Mouse (Mus musculus) heart, postnatal 25 days (tissue): Measurements from ENCODE around the gene Pdzd2. TPM values are rescaled to one million over a fixed set of nuclear protein-coding genes. Genes with fewer than 3 reads are reported as not detected.

ENCODE experiments used
- DNase-seq: peaks from one replicate; pipeline ENCODE4 v3.0.0; 2022; ENCODE audit warnings: low spot score
- intact Hi-C: fragments of 180-260 bp; cut with DNase I; formaldehyde crosslinking; loops from one replicate; pipeline ENCODE4 v1.15.1; 2025
- total RNA-seq, 2 experiments: library from RNA; stranded (reverse); gene quantifications; 2 replicates each; pipeline ENCODE4 v1.2.3; 2021

The Pdzd2 gene
- total RNA-seq, 2 experiments from 2014 or later = 93.0 to 118 TPM

DNA sequence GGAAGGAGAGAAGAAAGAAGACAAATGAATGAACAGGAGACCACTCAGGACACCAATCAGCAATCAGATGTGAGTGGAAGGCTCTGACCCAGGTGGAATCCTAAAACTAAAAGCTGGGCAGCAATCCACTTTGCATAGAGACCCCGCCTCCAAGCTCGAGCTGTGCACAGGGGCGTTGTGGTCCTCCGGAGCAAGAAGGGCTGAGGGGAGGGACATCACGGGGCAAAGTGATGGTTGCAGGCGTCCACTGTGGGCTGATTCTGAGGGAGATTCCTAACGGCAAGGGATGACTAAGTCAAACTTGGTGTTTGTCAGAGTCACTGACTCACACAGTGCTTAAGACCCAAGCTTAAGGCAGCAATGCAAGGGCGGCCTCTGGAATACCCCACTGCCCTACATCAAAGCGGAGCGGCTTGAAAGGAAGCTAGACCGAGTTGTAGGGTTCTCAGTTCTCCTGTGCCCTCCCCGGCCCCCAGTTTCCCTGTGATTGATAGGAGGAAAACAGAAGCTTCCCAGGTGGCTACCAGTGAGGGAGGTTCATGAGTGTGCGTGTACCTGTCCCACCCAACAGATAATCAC lies 314.6 kb downstream of the Pdzd2 start:
- DNase-seq = no peak
- intact Hi-C loops = no loop called here

DNA sequence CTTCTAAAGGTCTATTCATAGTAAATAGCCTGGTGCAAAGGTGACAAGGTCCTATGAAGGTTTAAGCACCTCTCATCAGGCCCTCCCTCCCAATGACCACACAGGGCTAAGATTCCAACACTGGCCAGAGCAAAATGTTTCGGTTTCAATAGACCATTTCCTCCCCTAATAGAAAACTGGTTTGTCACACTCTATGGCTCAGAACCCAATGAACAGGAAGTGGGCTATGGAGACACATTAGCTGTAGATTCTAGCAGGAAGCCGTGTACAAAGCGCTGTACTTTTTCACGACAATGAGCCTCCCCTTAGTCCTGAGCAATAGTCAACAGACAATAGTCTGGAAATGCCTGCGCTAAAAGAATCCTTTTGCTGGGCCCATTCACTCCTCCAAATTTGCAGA lies 315.5 kb downstream of the Pdzd2 start:
- intact Hi-C loops = no loop called here
- no peak for DNase-seq

DNA sequence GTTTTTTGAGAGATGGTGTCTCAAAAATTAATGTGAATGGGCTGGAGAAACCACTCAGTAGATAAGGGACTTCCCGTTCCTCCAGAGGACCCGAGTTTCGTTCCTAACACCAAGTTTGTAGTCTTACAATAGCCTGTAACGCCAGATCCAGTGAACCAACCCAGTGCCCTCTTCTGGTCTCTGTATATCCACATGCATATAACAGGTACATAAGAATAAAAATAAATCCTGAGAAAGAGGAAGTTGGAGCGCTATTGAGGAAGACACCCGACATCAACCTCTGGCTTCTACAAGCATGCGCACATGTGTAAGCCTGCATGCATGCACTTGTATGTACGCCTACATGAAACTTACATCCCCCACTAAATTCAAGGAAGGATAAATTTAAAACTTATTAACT lies 318.8 kb downstream of the Pdzd2 start:
- intact Hi-C loops = no loop called here
- DNase-seq = no peak

DNA sequence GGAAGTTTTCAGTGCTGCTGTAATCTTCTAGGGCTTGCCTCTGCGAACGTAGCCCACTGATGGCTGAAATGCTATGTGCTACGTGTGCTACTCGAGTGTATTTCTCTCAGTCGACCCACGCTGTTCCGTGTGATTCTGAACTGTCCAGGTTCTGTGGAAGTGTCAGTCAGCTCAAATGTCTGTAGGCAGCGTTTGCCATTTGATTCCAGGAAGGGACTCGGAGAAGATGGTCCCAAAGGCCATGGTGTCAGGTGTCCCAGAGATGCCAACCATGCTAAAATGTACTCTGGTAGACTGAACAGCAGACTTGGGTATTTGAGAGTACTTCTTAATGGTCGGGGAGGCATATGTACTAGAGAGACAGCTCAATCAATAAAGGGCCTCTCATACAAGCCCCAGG lies 319.3 kb downstream of the Pdzd2 start:
- intact Hi-C loops = no loop called here
- no peak for DNase-seq

DNA sequence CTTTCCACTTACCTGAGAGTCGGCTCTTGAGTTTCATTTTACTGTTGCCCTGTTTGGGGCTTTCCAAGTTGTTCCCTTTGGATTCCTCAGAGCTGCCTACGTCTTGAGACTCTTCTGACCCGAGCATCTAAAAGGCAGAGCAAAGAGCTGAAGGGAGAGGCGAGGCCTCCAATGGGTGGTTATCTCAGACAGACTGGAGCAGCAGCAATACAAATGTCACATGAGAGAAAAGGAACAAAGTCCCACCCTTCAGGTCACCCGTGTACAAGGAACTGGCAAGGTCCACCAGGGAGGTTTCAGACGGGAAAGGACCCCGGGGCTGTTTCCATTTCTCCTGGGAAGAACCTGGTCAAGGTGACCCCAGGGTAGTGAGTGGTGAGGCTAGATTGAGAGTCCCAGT lies 320.3 kb downstream of the Pdzd2 start:
- DNase-seq = no peak
- intact Hi-C loops = loop anchor here (5.0 kb wide), 1 partner anchor 73 kb away; no protein-coding TSS in a partner anchor

DNA sequence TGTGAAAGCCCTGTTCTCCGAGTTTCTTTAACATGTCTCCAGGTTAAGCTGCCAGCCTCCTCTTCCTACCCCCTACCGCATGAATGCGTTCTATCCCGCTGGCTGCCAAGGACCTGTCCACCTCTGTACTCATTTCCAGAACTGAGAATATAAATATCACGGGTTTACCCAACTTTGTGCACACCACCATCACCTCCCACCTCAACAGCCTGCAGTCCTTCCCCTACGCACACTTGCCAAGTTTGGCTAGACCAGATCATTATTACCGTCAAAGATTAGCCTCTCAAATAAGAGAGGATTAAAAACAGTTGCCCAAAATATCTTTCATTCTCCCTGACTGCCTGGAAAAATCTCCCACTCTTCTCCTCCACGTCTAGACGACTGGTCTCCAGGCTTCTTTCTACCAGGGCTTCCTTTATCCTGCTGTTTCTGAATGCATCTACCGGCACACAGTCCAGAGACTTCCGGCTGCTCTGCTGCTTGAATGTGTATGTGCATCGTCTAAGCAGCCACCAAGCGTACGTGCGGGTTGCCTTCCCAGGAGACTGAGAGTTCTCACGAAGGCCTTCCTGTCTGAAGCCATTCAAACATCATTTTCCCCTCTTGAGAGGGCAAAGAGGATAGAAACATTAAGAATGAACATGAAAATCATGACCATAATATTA lies 324.1 kb downstream of the Pdzd2 start:
- intact Hi-C loops = loop anchor here (5.0 kb wide), 1 partner anchor 77 kb away; no protein-coding TSS in a partner anchor
- DNase-seq = no peak

DNA sequence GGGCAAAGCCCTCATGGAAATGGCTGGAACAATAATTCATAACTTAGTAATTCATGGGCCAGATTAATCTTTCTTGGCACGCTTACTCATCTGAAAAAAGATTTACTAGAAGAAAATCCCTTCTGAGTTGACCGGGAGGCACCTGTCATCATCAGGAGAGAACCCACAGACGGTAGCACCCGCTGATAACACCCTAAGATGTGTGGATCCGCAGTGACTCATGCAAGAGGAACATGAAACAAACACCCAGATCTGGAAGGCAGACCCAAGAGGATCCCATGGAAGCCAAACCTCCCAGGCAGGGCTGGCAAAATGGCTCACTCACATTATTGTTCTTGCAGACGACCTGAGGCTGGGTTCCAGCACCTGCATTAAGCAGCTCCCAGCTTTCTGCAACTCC lies 325.0 kb downstream of the Pdzd2 start:
- intact Hi-C loops = loop anchor here (5.0 kb wide), 1 partner anchor 78 kb away; no protein-coding TSS in a partner anchor
- DNase-seq = peak; percentile 10

DNA sequence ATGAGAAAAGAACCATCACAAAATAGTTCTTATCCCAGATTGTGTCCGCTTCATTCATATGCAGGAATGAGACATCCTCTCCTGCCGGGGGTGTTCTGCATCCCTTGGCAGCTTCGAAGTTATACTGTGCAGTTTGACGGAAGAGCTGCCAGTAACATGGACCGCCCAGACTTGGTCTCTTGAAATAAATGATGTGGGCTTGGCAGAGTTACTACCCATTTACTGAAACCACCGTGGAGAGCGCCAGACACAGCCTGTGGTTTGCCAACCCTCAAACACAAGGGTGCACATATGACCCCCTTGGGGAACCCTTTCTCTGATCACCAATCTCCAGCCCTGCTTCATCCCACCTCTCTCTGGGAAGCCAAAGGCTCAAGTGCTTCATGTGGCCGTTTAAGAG lies 331.5 kb downstream of the Pdzd2 start:
- intact Hi-C loops = no loop called here
- no peak for DNase-seq

DNA sequence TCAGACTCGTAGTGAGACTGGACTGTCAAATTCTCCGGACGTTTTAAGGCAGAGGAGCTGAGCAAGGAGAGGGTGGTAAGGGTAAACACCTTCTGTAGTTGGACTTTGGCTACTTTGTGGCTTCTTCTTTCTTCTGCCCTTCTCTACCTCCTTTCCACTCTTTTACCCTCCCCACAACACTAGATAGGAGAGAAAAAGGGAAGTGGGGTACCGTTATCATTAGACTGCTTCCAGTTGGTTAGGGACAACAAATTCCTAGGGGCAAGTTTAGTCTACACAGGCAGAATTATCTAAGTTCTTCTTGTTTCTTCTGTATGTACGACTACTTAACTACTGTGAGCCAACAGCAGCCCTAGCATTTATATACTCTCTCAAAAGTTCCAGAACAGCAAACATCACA lies 334.1 kb downstream of the Pdzd2 start:
- no peak for DNase-seq
- intact Hi-C loops = no loop called here

DNA sequence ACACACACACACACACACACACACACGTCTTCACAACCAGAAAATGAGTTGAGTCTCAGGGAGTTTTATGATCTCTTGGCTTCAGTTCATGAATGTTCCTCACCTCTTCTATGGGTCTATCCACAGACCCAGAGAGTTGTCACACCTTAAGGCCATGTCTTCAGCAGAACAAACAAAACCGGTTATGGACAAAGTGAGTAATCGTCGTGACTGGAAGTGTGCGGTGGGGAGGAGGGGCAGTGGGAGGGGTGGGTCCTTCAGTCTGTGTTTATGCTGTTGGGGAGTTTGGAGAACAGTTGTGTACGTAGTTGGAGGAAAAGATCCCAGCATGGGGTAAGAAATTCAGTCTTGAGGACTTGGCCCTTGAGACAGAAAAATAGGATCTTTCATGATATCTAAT lies 342.7 kb downstream of the Pdzd2 start:
- intact Hi-C loops = no loop called here
- DNase-seq = no peak

DNA sequence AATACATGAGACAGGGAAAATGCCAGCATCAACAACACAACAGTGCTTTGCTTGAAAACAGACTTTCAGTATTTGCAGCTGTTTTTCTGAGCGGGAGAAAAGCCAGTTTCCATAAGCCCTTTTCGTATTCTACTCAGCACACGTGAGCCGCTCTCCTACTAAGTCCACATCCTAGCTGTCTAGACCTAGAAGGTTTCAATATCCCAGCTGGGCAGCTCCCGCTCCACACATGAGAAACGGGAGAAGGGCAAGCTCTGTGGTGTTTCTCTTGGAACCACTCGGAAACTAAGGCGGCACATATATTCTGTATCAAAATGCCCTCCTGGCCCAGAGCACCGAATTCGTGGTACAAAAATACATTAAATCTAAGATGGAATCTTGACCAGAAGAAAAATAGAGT lies 345.0 kb downstream of the Pdzd2 start:
- intact Hi-C loops = no loop called here
- no peak for DNase-seq

DNA sequence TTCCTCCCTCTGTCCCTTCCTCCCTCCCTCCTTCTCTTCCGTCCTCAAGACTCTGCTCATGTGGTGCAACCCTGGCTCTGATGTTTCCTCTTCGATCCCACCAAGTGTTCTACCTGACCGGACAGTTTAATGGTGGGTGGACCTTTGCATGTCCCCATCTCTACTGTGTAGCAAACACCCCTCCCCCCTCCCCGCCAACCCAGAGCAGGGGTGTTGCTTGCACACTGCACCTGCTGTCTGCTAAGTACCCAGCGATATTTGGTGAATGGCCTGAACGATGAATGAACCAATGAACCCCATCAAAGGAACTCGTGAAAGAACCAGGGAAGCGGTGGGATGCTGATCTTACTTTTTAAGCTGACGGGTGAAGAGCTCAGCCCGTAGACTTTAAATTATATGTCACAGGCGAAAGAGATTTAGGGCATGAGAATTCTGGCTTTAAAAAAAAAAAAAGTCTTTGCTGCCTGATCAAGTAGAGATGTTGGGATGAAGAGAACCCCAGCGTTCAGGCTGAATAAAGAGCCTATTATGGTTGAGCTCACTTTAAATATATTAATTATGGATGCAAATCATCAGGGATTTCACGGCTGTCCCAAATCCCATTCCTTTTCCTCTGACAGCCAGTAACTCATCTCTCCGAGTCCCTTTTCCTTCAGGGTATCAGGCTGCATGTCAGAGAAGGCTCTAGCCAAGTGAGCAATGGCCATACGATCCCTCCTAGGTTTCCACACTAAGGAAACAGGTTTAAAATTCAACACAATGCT lies 350.8 kb downstream of the Pdzd2 start:
- intact Hi-C loops = no loop called here
- DNase-seq = no peak

DNA sequence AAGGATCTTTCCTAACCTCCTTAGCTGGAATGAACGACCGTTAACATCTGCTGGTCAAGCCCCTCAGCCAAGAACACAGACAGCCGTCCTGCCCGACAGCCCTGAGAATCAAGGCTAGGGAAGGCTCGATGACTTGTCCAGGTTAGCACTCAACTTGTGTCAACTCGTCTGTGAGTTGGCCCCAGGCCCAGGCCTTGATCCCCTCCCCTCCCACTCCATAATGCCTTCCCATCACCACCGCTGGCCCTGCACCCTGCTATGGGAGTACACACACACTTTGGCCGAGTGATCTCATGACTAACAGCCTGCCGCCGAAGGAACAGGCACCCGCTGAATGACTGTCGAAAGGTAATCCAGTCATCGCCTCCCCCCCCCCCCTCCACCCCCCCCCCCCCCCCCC lies 355.0 kb downstream of the Pdzd2 start:
- DNase-seq = no peak
- intact Hi-C loops = no loop called here

DNA sequence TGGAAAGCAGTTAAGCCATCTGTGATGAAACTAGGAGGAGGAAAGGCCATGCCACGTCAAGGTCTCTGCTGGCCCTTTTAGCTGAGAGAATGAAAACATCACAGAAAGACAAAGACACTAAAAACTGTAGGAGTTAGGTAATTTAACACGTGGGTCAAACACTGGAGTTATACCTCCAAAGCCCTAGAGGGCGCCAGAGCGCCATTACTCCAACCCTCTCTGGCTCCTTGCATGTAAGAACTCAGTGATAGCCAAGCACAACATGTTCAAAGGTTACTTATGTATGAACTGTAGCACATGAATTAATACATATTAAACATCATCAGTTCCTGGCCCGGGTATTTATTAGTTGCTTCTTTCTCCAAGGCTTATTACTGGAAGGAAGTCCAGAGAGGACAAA lies 359.2 kb downstream of the Pdzd2 start:
- DNase-seq = no peak
- intact Hi-C loops = no loop called here

DNA sequence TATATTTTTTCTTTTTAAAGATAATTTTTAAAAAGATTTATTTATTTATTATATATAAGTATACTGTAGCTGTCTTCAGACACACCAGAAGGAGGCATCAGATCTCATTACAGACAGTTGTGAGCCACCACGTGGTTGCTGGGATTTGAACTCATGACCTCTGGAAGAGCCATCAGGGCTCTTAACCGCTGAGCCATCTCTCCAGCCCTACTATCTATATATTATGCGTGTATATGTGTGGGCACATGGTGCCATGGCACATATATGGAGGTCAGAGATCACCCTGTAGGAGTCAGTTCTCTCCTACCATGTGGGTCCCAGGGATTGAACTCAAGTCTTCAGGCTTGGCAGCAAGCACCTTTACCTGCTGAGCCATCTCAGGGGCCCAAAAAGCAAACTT lies 359.7 kb downstream of the Pdzd2 start:
- no peak for DNase-seq
- intact Hi-C loops = no loop called here

DNA sequence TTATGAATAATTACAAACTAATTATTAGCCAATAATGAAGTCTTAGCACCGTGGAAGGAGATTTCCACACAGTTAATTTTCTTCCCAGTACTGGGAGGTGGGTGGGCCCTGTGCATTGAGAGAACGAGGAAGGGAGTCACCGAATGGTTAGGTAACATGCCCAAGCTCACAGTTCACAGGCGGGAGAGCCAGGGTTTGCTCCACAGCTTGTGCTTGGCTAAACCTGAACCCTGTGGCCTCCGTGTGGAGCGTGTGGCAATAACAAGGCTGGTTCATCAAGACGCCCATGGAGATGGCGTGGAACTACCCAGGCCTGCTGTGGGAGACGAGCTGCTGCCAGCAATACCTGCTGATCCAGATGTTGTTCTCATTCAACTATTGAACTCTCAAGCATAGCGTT lies 361.9 kb downstream of the Pdzd2 start:
- no peak for DNase-seq
- intact Hi-C loops = no loop called here

DNA sequence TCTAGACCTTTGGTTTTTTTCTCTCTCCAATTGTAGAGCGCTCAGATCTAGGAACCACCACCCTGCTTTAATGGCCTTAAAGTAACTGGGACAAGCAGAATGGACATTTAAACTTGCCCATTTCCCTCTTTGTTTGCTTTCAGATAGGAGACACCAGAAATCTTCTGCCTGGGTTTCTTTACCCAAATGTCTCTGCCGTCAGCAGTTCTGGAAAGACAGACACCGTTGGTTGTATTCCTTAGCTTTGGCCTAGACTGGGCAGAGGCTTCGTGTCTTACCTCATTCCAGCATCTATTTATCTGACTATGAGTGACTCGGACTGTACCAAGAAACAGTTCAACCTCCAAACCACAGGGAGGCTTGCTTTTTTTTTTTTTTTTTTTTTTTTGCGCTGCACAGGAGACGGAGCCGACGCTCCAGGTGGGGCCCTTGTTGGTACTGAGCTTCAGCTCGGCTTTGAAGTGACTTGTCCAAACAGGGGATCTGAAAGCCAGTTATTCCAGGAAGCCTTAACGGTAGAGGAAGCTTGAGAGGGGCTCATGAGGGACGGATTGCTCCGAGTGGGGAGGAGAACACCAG lies 363.1 kb downstream of the Pdzd2 start:
- intact Hi-C loops = no loop called here
- no peak for DNase-seq

DNA sequence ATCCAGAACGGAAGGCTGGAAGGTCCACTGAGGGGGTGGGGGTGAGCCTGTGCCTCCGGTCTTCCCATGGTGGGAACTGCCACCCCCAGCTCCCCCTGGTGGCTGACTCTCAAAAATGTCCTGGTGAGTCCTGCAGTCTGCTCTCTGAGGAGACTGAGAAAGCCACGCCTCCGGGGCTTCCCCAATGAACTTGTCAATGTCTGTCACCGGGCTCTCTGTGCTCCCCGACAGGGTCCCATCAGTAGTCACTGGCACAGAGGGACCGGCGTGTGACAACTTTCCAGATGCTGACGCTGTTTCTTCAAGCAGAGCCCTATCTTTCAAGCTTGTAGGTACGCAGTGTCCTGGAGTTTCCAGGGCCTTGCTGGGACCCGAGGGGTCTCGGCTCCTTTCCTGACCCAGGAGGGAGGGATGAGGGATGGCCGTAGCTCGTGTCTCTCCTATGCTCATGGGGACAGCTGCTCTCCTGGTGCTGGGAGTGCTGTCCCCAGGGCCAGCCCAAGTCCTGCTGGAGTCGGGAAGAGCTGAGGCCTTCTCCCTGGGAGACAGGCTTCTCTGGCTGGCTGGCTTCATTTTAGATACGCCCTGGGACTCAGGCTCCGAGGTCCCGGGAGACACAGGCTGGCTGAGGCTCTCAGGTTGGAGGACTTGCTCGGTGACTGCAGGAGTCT lies 363.9 kb downstream of the Pdzd2 start:
- peak; percentile 83 for DNase-seq
- intact Hi-C loops = loop anchor here (2.0 kb wide), 1 partner anchor 179 kb away; no protein-coding TSS in a partner anchor

DNA sequence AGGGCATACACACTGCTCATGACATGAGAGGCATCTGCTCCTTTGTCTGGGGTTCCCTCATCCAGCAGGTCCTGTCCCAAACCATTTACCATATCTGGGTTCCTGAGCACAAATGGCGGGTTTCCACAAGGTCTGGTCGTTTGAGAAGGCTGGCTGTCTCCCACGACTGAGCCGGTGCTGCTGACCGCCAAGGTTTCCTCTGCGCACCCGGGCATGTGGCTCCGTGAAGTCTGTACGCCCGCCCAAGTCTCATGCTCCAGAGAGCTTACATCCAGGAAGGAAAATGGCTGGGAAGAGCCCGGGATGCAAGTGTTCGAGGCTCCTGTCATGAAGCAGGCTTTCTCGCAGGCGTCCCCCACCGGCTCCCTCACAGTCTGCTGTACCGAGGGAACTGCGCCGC lies 364.8 kb downstream of the Pdzd2 start:
- intact Hi-C loops = loop anchor here (2.0 kb wide), 1 partner anchor 178 kb away; no protein-coding TSS in a partner anchor

DNA sequence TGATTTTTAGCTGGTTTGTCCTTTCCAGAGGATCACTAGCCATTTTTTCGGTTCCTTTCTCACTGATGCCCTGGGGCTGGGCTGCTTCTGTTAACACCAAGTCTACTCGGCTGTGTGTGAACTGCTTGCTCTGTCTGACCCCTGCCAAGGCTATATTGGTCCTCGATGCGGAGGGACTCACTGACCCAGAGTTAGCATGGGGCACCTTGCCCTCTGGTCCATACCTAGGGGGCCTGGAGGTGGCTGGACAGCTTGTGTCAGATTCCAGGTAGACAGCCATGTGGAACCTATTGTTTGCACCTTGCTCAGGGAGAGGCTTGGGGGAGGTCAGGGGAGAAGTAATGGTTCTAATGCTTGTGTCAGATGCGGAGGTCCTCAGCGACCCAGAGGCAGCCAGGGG lies 365.8 kb downstream of the Pdzd2 start:
- no peak for DNase-seq
- intact Hi-C loops = loop anchor here (2.0 kb wide), 1 partner anchor 177 kb away; no protein-coding TSS in a partner anchor

More for the DNA sequence above, 364.8 kb downstream of the Pdzd2 start:
- no peak for DNase-seq
